Mouse (Mus musculus) cerebellum, adult 8-10 months (tissue): Measurements from ENCODE around the gene Fam216a.

ENCODE experiments used
- DNase-seq: peaks from one replicate; pipeline ENCODE4 v3.0.0; 2022

Gene Fam216a

GRCm38 (mm10) chr5:122390006-122390405, 17.8 kb upstream of the Fam216a start:
- DNase-seq: no peak

GRCm38 (mm10) chr5:122379374-122380155, 7.4 kb upstream of the Fam216a start:
- DNase-seq: peak; percentile 80

- DNase-seq: no peak
These were observed 6.0 kb upstream of the Fam216a start for GRCm38 (mm10) chr5:122378171-122378570.

GRCm38 (mm10) chr5:122377101-122377833, 5.1 kb upstream of the Fam216a start:
- DNase-seq: no peak

GRCm38 (mm10) chr5:122372878-122373277, 714 bp upstream of the Fam216a start:
- no peak for DNase-seq

- peak; percentile 41 for DNase-seq
These were observed 473 bp downstream of the Fam216a start, which contains the start of gene Gpn3 for GRCm38 (mm10) chr5:122371591-122372191. Gpn3 (plus strand) TSS chr5:122371876.

- no peak for DNase-seq
These were observed 17.6 kb downstream of the Fam216a start for GRCm38 (mm10) chr5:122354492-122355067.

- peak; percentile 99 for DNase-seq
These were observed 18.2 kb downstream of the Fam216a start, which contains the start of the genes Rad9b and Vps29 for GRCm38 (mm10) chr5:122353807-122354491. Rad9b (minus strand) TSS chr5:122354233. Vps29 (plus strand) TSS chr5:122354369.

GRCm38 (mm10) chr5:122345777-122346176, 26.4 kb downstream of the Fam216a start:
- no peak for DNase-seq

GRCm38 (mm10) chr5:122344260-122344659, 27.9 kb downstream of the Fam216a start:
- DNase-seq: peak; percentile 83

GRCm38 (mm10) chr5:122343768-122344167, 28.4 kb downstream of the Fam216a start:
- DNase-seq: no peak

- no peak for DNase-seq
These were observed 29.3 kb downstream of the Fam216a start for GRCm38 (mm10) chr5:122342874-122343273.

GRCm38 (mm10) chr5:122336554-122337294, 35.4 kb downstream of the Fam216a start:
- DNase-seq: no peak

- DNase-seq: no peak
These were observed 37.5 kb downstream of the Fam216a start for GRCm38 (mm10) chr5:122334682-122335081.

- no peak for DNase-seq
These were observed 41.9 kb downstream of the Fam216a start for GRCm38 (mm10) chr5:122330269-122330668.

- DNase-seq: no peak
These were observed 44.9 kb downstream of the Fam216a start for GRCm38 (mm10) chr5:122327283-122327682.

GRCm38 (mm10) chr5:122325477-122325876, 46.7 kb downstream of the Fam216a start:
- DNase-seq: peak; percentile 52

- DNase-seq: peak; percentile 85
These were observed 47.3 kb downstream of the Fam216a start for GRCm38 (mm10) chr5:122324608-122325431.

- DNase-seq: no peak
These were observed 48.6 kb downstream of the Fam216a start for GRCm38 (mm10) chr5:122323523-122323922.

- DNase-seq: no peak
These were observed 51.9 kb downstream of the Fam216a start for GRCm38 (mm10) chr5:122320205-122320781.
